In genomic region chr16:42880046-42880445, GRCm38 (mm10) we compare ENCODE assay signal across 13 mouse cellular contexts.
"Had no signal": no experiment of that assay in that cellular context is flagged by ENCODE, and none has a peak within 500 bp of the region (broad histone marks: within the 10 kb centered on the region; RNA-seq: fewer than 3 reads in every experiment).

No protein-coding gene starts in this region.

- H3K4me2 ChIP-seq: limb, embryonic 15.5 days; midbrain, embryonic 12.5 days; neural tube, embryonic 13.5 days had no signal

- H3K4me1 ChIP-seq: limb, embryonic 15.5 days had no signal

- H3K36me3 ChIP-seq: limb, embryonic 15.5 days; midbrain, embryonic 12.5 days; neural tube, embryonic 13.5 days had no signal

- DNase-seq: kidney, postnatal 14 days; layer of hippocampus, postnatal 36 days; lung, adult 18-20 months; retina, postnatal 1 day; right cerebral cortex, postnatal 4 days; spleen, adult 18-20 months; thymus, adult 18-20 months; thymus, postnatal 14 days had no signal

- ATAC-seq: midbrain, embryonic 16.5 days had no signal

- H3K4me3 ChIP-seq: limb, embryonic 15.5 days; midbrain, embryonic 12.5 days; neural tube, embryonic 13.5 days had no signal

- H3K9ac ChIP-seq: limb, embryonic 15.5 days; liver, embryonic 14.5 days; midbrain, embryonic 12.5 days; neural tube, embryonic 13.5 days had no signal

- H3K27me3 ChIP-seq: limb, embryonic 15.5 days; midbrain, embryonic 12.5 days; neural tube, embryonic 13.5 days had no signal

- H3K27ac ChIP-seq: limb, embryonic 15.5 days; liver, embryonic 14.5 days; midbrain, embryonic 12.5 days; neural tube, embryonic 13.5 days had no signal

- H3K9me3 ChIP-seq: limb, embryonic 15.5 days; midbrain, embryonic 12.5 days; neural tube, embryonic 13.5 days had no signal
